12 mouse cellular contexts compared by ENCODE assay signal in the genomic region with DNA sequence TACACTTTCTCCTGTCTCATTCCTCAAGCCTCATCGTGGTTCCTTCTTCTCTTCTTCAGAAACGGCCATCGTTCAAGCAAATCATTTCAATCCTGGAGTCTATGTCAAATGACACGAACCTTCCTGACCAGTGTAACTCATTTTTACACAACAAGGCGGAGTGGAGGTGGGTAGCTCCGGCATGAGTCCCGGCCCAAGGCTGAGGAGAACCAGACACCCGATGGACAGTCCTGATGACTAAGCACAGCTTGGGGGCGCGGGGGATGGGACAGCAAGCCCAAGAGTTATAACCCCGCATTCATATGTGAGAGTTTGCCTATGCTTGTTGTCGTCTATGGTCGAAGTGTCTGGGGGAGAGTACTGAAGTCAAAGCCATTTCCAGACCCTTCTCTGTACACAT.
DNase-seq lines count a peak whose midpoint lies in the region; ATAC-seq and TF ChIP-seq lines count a peak whose summit lies in the region.
"Had no signal": no experiment of that assay in that cellular context is flagged by ENCODE, and none has a peak within 500 bp of the region (broad histone marks: within the 10 kb centered on the region; RNA-seq: fewer than 3 reads in every experiment).

No protein-coding gene starts in this region.

- WGBS in heart, embryonic 14.5 days: 70% methylated on average over 13 of the region's 13 CpGs
- 80% methylated on average over 13 of the region's 13 CpGs for WGBS in stomach, embryonic 16.5 days

- H3K27ac ChIP-seq in heart, embryonic 14.5 days (replicated peaks in 1 of 2; ENCODE audit: control insufficient read depth in 1 of 2, insufficient read depth in 1 of 2, low read depth in 2 of 2, low read length in 2 of 2): peak overlapping the region; percentile 62 to 75; a peak in 3 of 4 replicates
- H3K27ac ChIP-seq in embryonic fibroblast, embryonic 13.5 days (ENCODE audit: insufficient read depth, low read length): peak overlapping the region; percentile 6; the same call in 1 of the 2 replicates
- 0 out of 2 replicates have a peak overlapping the region, but pooled peaks have one; percentile 1 for H3K27ac ChIP-seq in stomach, embryonic 16.5 days (ENCODE audit: low read length)
- H3K27ac ChIP-seq: forebrain, embryonic 10.5 days; liver, embryonic 12.5 days; midbrain, embryonic 12.5 days had no signal

- intact Hi-C loops in left cerebral cortex, postnatal 36 days (cut with DNase I): no loop called here

- peak overlapping the region; percentile 14; the same call in 1 of the 2 replicates for H3K4me2 ChIP-seq in heart, embryonic 14.5 days (ENCODE audit: low read length)
- no peak overlapping the region for H3K4me2 ChIP-seq in stomach, embryonic 16.5 days (ENCODE audit: low read depth, low read length)
- H3K4me2 ChIP-seq: liver, embryonic 12.5 days; midbrain, embryonic 12.5 days had no signal

- H3K27me3 ChIP-seq in heart, embryonic 14.5 days (ENCODE audit: control insufficient read depth, insufficient read depth, low read length): no peaks in the 10 kb centered on the region
- H3K27me3 ChIP-seq in stomach, embryonic 16.5 days (ENCODE audit: control insufficient read depth, insufficient read depth, low read length): no peaks in the 10 kb centered on the region
- H3K27me3 ChIP-seq: liver, embryonic 12.5 days; midbrain, embryonic 12.5 days had no signal

- H3K36me3 ChIP-seq in heart, embryonic 14.5 days (ENCODE audit: control insufficient read depth, insufficient read depth, low read length): peaks cover 49% of the 10 kb centered on the region
- H3K36me3 ChIP-seq in stomach, embryonic 16.5 days (ENCODE audit: control insufficient read depth, insufficient read depth, low read length): 0 out of 2 replicates have a peak, but pooled peaks cover under 1% of the 10 kb centered on the region
- H3K36me3 ChIP-seq: forebrain, embryonic 10.5 days; midbrain, embryonic 12.5 days had no signal

- TF ChIP-seq CTCF in embryonic fibroblast, embryonic 13.5 days (IDR thresholded peaks at IDR 0.05; ENCODE audit: borderline replicate concordance, insufficient read depth, low read length): no peak

- no peak for ATAC-seq in heart, embryonic 14.5 days (ENCODE audit: insufficient number of reproducible peaks, insufficient read depth, low FRiP score, low read depth)
- no peak for ATAC-seq in stomach, embryonic 16.5 days (ENCODE audit: insufficient read depth, low FRiP score)
- ATAC-seq: inflammation-experienced regulatory T-cells, adult 6 months; liver, embryonic 12.5 days had no signal

- no peak for TF ChIP-seq POLR2A in embryonic fibroblast, embryonic 13.5 days (IDR thresholded peaks at IDR 0.05; ENCODE audit: low read depth, low read length)

- no peak for DNase-seq in heart, adult 8-10 months (ENCODE audit: low spot score)
- DNase-seq in testis, postnatal 10 days (ENCODE audit: low spot score): peak; percentile 53
- no peak for DNase-seq in testis, postnatal 14 days (ENCODE audit: low spot score)
- no peak for DNase-seq in left cerebral cortex, postnatal 36 days (ENCODE audit: low spot score in 2 of 2)
- no peak for DNase-seq in spleen, postnatal 4 days (ENCODE audit: low spot score in 2 of 2)

- no peak overlapping the region for H3K4me3 ChIP-seq in heart, embryonic 14.5 days (ENCODE audit: control insufficient read depth in 1 of 2, insufficient read depth in 1 of 2, low read depth in 1 of 2, low read length in 2 of 2)
- H3K4me3 ChIP-seq in embryonic fibroblast, embryonic 13.5 days (ENCODE audit: insufficient read depth, low read length): no peak overlapping the region
- no peak overlapping the region for H3K4me3 ChIP-seq in stomach, embryonic 16.5 days (replicated peaks; ENCODE audit: low read length)
- H3K4me3 ChIP-seq: forebrain, embryonic 10.5 days; liver, embryonic 12.5 days; midbrain, embryonic 12.5 days had no signal

- peaks cover 6 to 23% of the 10 kb centered on the region in 2 experiments for H3K4me1 ChIP-seq in heart, embryonic 14.5 days (ENCODE audit: control insufficient read depth in 2 of 2, insufficient read depth in 2 of 2, low read length in 2 of 2)
- peaks cover 5% of the 10 kb centered on the region; the same call in 1 of the 2 replicates for H3K4me1 ChIP-seq in embryonic fibroblast, embryonic 13.5 days (ENCODE audit: control insufficient read depth, insufficient read depth, low read length)
- H3K4me1 ChIP-seq in stomach, embryonic 16.5 days (ENCODE audit: control insufficient read depth, insufficient read depth, low read length): peaks cover 13% of the 10 kb centered on the region; the same call in 1 of the 2 replicates
- H3K4me1 ChIP-seq: liver, embryonic 12.5 days had no signal

- no peak overlapping the region; the same call in 1 of the 2 replicates for H3K9ac ChIP-seq in heart, embryonic 14.5 days (ENCODE audit: low read length)
- H3K9ac ChIP-seq in stomach, embryonic 16.5 days (ENCODE audit: low read length): no peak overlapping the region
- H3K9ac ChIP-seq: liver, embryonic 12.5 days; midbrain, embryonic 12.5 days had no signal

- H3K9me3 ChIP-seq in heart, embryonic 14.5 days (ENCODE audit: control insufficient read depth, low read length): no peaks in the 10 kb centered on the region
- H3K9me3 ChIP-seq in stomach, embryonic 16.5 days (replicated peaks; ENCODE audit: control insufficient read depth, low read length): no peaks in the 10 kb centered on the region
- H3K9me3 ChIP-seq: forebrain, embryonic 10.5 days; liver, embryonic 12.5 days; midbrain, embryonic 12.5 days had no signal

Comparison
In these comparisons a context has a peak if more than half of its experiments do, and no peak if none do; other contexts are left out.
1. H3K27ac ChIP-seq: peak in every context shown above with its lines; median percentile 68 in heart, embryonic 14.5 days; 6 in embryonic fibroblast, embryonic 13.5 days; 1 in stomach, embryonic 16.5 days.